Mouse (Mus musculus): ENCODE data around the gene Cadps.

GRCm38 (mm10) chr14:12869605-12870004, 46.7 kb upstream of the Cadps start:
- TF ChIP-seq POLR2A (IDR thresholded peaks at IDR 0.05; ENCODE audit: extremely low read depth, insufficient read depth, low read length) (no peak), CTCF (IDR thresholded peaks at IDR 0.05; ENCODE audit: low read depth, low read length) (no peak)
